Mouse (Mus musculus) MEL (cell line): Measurements from ENCODE around the gene Il23r. TPM values are rescaled to one million over a fixed set of nuclear protein-coding genes. Genes with fewer than 3 reads are reported as not detected.

Experiments
- DNase-seq: peaks from one replicate; pipeline ENCODE4 v3.0.0; 2011; ENCODE audit warnings: low read depth, low spot score
- H3K27ac ChIP-seq: 2 replicates; pipeline ENCODE4 v1.5.1; 2012; ENCODE audit warnings: low read depth, mild to moderate bottlenecking, control low read depth, low read length, moderate library complexity; ENCODE audit not compliant: control insufficient read depth
- H3K27me3 ChIP-seq, 2 experiments: fragments of 150-350 bp in 1 of 2; sonication (generic) in 1 of 2; 2 replicates each; pipeline ENCODE4 v1.6.1; 2012; ENCODE audit warnings: low read length in 2 of 2, mild to moderate bottlenecking in 2 of 2, improper control_type of control experiment in 1 of 2, moderate library complexity in 1 of 2; ENCODE audit not compliant: insufficient read depth in 2 of 2, control insufficient read depth in 1 of 2
- H3K36me3 ChIP-seq, 2 experiments: 2 replicates each; pipeline ENCODE4 v1.6.1; 2012 to 2014; ENCODE audit warnings: low read length in 2 of 2, improper control_type of control experiment in 1 of 2, inconsistent platforms in 1 of 2, mild to moderate bottlenecking in 1 of 2; ENCODE audit not compliant: insufficient read depth in 2 of 2, control insufficient read depth in 1 of 2
- H3K4me1 ChIP-seq, 2 experiments: fragments of 150-350 bp in 1 of 2; sonication (generic) in 1 of 2; 2 replicates each; pipeline ENCODE4 v1.6.1; 2012; ENCODE audit warnings: low read length in 2 of 2, improper control_type of control experiment in 1 of 2, mild to moderate bottlenecking in 1 of 2; ENCODE audit not compliant: insufficient read depth in 2 of 2, control insufficient read depth in 1 of 2
- H3K4me3 ChIP-seq, 2 experiments: fragments of 150-350 bp in 1 of 2; sonication (generic) in 1 of 2; 2 replicates each; pipeline ENCODE4 v1.5.1; 2012; ENCODE audit warnings: low read depth in 2 of 2, low read length in 2 of 2, mild to moderate bottlenecking in 2 of 2, moderate library complexity in 2 of 2, control low read depth in 1 of 2, improper control_type of control experiment in 1 of 2; ENCODE audit not compliant: control insufficient read depth in 1 of 2, insufficient read depth in 1 of 2
- H3K79me2 ChIP-seq: 2 replicates; pipeline ENCODE4 v1.6.1; 2012; ENCODE audit warnings: mild to moderate bottlenecking, low read length, moderate library complexity; ENCODE audit not compliant: control insufficient read depth, poor library complexity, insufficient read depth
- H3K9ac ChIP-seq: 2 replicates; pipeline ENCODE4 v1.6.1; 2012; ENCODE audit warnings: low read depth, mild to moderate bottlenecking, control low read depth, low read length, moderate library complexity; ENCODE audit not compliant: control insufficient read depth, poor library complexity, severe bottlenecking
- H3K9me3 ChIP-seq: fragments of 150-350 bp; sonication (generic); replicated peaks from 2 replicates; pipeline ENCODE4 v1.6.1; 2012; ENCODE audit warnings: mild to moderate bottlenecking, low read length, improper control_type of control experiment, moderate library complexity; ENCODE audit not compliant: insufficient read depth
- BHLHE40 ChIP-seq: IDR thresholded peaks from 2 replicates; pipeline ENCODE4 v1.6.1; 2012; ENCODE audit warnings: low read depth, mild to moderate bottlenecking, inconsistent platforms, low read length, improper control_type of control experiment, borderline replicate concordance
- ETS1 ChIP-seq: IDR thresholded peaks from 2 replicates; pipeline ENCODE4 v1.6.1; 2012; ENCODE audit warnings: low read depth, mild to moderate bottlenecking, inconsistent platforms, low read length, improper control_type of control experiment, moderate library complexity
- HCFC1 ChIP-seq: IDR thresholded peaks from 2 replicates; pipeline ENCODE4 v1.6.1; 2012; ENCODE audit warnings: low read depth, mild to moderate bottlenecking, inconsistent platforms, low read length, improper control_type of control experiment, moderate library complexity
- KAT2A ChIP-seq: conservative IDR thresholded peaks from 2 replicates; pipeline ENCODE4 v1.6.1; 2012; ENCODE audit warnings: low read depth, low read length, improper control_type of control experiment, inconsistent platforms
- MEF2A ChIP-seq: IDR thresholded peaks from 2 replicates; pipeline ENCODE4 v1.6.1; 2014; ENCODE audit warnings: low read depth, mild to moderate bottlenecking, inconsistent platforms, low read length, improper control_type of control experiment; ENCODE audit not compliant: poor library complexity, insufficient replicate concordance, severe bottlenecking; ENCODE audit errors: extremely low read depth
- MXI1 ChIP-seq: IDR thresholded peaks from 2 replicates; pipeline ENCODE4 v1.6.1; 2011; ENCODE audit warnings: mild to moderate bottlenecking, low read depth, low read length, improper control_type of control experiment
- NELFE ChIP-seq: IDR thresholded peaks from 2 replicates; pipeline ENCODE4 v1.6.1; 2011; ENCODE audit warnings: low read depth, low read length, improper control_type of control experiment
- POLR2A ChIP-seq, 2 experiments: IDR thresholded peaks; 2 replicates each; pipeline ENCODE4 v1.6.1; 2011 to 2012; ENCODE audit warnings: low read length in 2 of 2, mild to moderate bottlenecking in 2 of 2, control low read depth in 1 of 2, improper control_type of control experiment in 1 of 2, low read depth in 1 of 2, moderate library complexity in 1 of 2; ENCODE audit not compliant: control insufficient read depth in 1 of 2, insufficient read depth in 1 of 2, poor library complexity in 1 of 2
- RAD21 ChIP-seq: IDR thresholded peaks from 2 replicates; pipeline ENCODE4 v1.6.1; 2011; ENCODE audit warnings: mild to moderate bottlenecking, low read depth, low read length, improper control_type of control experiment
- RCOR1 ChIP-seq: IDR thresholded peaks from 2 replicates; pipeline ENCODE4 v1.6.1; 2012; ENCODE audit warnings: low read depth, mild to moderate bottlenecking, inconsistent platforms, low read length, improper control_type of control experiment
- SIN3A ChIP-seq: IDR thresholded peaks from 2 replicates; pipeline ENCODE4 v1.6.1; 2012; ENCODE audit warnings: low read length, improper control_type of control experiment, inconsistent platforms
- TAL1 ChIP-seq: IDR thresholded peaks from 2 replicates; pipeline ENCODE4 v1.6.1; 2012; ENCODE audit warnings: mild to moderate bottlenecking, inconsistent platforms, low read length, moderate library complexity, mixed read lengths
- ZC3H11A ChIP-seq: IDR thresholded peaks from 2 replicates; pipeline ENCODE4 v1.6.1; 2012; ENCODE audit warnings: low read depth, mild to moderate bottlenecking, inconsistent platforms, low read length, improper control_type of control experiment
- ZKSCAN1 ChIP-seq: IDR thresholded peaks from 2 replicates; pipeline ENCODE4 v1.6.1; 2012; ENCODE audit warnings: low read depth, mild to moderate bottlenecking, inconsistent platforms, low read length, improper control_type of control experiment, moderate library complexity
- ZMIZ1 ChIP-seq: IDR thresholded peaks from 2 replicates; pipeline ENCODE4 v1.6.1; 2012; ENCODE audit warnings: low read depth, mild to moderate bottlenecking, inconsistent platforms, low read length, improper control_type of control experiment, moderate library complexity
- ZNF384 ChIP-seq: IDR thresholded peaks from 2 replicates; pipeline ENCODE4 v1.6.1; 2012; ENCODE audit warnings: low read depth, mild to moderate bottlenecking, inconsistent platforms, low read length, improper control_type of control experiment
- polyA plus RNA-seq, 2 experiments: library from polyadenylated mRNA; stranded (reverse) in 1 of 2; unstranded in 1 of 2; fragments of >175 nt in 1 of 2; fragments of >200 nt in 1 of 2; gene quantifications; 2 replicates each; pipeline versions ENCODE4 v1.2.1 to v1.2.4; 2012; ENCODE audit warnings: low replicate concordance in 2 of 2, low read depth in 1 of 2; ENCODE audit not compliant: insufficient read length in 2 of 2, insufficient read depth in 1 of 2, missing spikeins in 1 of 2
- total RNA-seq: library from RNA; depleted of rRNA; stranded (reverse); fragments of 300-350 nt; gene quantifications from 2 replicates; pipeline ENCODE4 v1.2.3, GENCODE M21; 2012

Il23r gene
- total and polyA plus RNA-seq, 3 experiments, result not detected

DNA sequence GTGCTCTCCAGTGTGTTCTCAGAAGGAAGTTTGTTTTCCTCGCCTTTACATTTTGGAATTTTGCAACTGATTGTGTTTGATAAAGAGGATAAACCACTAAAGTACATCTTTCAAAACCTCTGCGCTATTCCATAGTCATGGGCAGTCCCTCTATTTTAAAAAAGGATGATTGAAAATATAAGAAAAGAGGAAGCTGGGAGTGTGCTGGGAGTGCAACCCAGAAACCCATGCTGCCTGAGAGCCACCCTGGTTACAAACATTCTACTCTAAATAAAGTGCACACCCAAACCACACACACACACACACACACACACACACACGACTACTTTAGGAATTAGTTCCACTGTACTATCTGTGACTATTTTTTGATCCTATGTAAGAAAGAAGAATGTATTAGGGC, 75.1 kb downstream of the Il23r start:
- TF ChIP-seq MXI1 (no peak), NELFE (no peak), MEF2A (no peak), BHLHE40 (no peak), RCOR1 (no peak), TAL1 (no peak), RAD21 (no peak)
- TF ChIP-seq, all 39 proteins: peak for 0
- no peaks in the 10 kb centered on the region; a peak in 1 of 4 replicates for H3K27me3 ChIP-seq
- DNase-seq, result no peak
- H3K36me3 ChIP-seq, result no peaks in the 10 kb centered on the region
- no peaks in the 10 kb centered on the region for H3K4me1 ChIP-seq
- no peak overlapping the region for H3K27ac ChIP-seq
- no peaks in the 10 kb centered on the region for H3K79me2 ChIP-seq
- H3K9ac ChIP-seq, result no peak overlapping the region
- no peak overlapping the region for H3K4me3 ChIP-seq
- H3K9me3 ChIP-seq, result no peaks in the 10 kb centered on the region

DNA sequence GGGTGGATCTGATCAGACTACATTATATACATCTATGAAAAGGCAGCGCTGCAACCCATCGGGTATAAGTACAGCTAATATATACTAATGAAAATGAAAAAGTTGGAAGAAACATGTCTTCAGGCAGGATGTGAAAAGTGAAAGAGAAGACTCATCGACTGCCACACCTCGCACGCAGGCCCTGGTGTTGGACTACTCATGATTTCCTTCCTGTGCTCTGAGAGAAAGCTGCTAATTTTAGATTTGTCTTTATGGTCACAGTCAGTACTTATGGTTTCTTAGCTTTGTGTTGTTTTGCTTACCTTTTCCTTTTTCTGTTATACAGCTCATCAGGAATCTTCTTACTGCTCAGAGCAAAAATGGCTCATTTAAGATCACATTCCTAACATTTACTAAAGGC, 76.4 kb downstream of the Il23r start:
- H3K4me3 ChIP-seq, result no peak overlapping the region
- TF ChIP-seq ZNF384, result no peak
- TF ChIP-seq ETS1, result no peak
- no peak for TF ChIP-seq ZMIZ1
- no peak for TF ChIP-seq ZC3H11A
- no peak for TF ChIP-seq KAT2A
- no peak for TF ChIP-seq RCOR1
- TF ChIP-seq BHLHE40, result no peak
- no peak for TF ChIP-seq SIN3A
- no peak for TF ChIP-seq ZKSCAN1
- TF ChIP-seq POLR2A (IDR thresholded peaks at IDR 0.05; ENCODE audit: control insufficient read depth in 1 of 2, insufficient read depth in 1 of 2, low read depth in 1 of 2, low read length in 2 of 2, poor library complexity in 1 of 2), result no peak
- no peak for TF ChIP-seq HCFC1
- H3K79me2 ChIP-seq, result no peaks in the 10 kb centered on the region
- H3K36me3 ChIP-seq, result no peaks in the 10 kb centered on the region
- H3K9me3 ChIP-seq, result no peaks in the 10 kb centered on the region
- no peak overlapping the region for H3K9ac ChIP-seq
- no peaks in the 10 kb centered on the region; a peak in 1 of 4 replicates for H3K27me3 ChIP-seq
- H3K4me1 ChIP-seq, result no peaks in the 10 kb centered on the region
- DNase-seq, result no peak
- no peak overlapping the region for H3K27ac ChIP-seq
